Mouse (Mus musculus) Patski (cell line): Measurements from ENCODE around the gene Fbxl20. TPM values are rescaled to one million over a fixed set of nuclear protein-coding genes. Genes with fewer than 3 reads are reported as not detected.

Experiments used
- ATAC-seq: fragments of 100-300 bp; one replicate; pipeline ENCODE4 v1.8.0; 2021
- CTCF ChIA-PET: fragments of 350-600 bp; sonication (Branson Sonifier 250); formaldehyde crosslinking; loops from one replicate; lab custom pipeline; 2022; ENCODE audit warnings: inconsistent platforms; lab: Charles Lee
- POLR2A ChIA-PET: fragments of 350-600 bp; sonication (Branson Sonifier 250); formaldehyde crosslinking; loops from one replicate; lab custom pipeline; 2022; ENCODE audit warnings: antibody characterized with exemption, inconsistent platforms; lab: Charles Lee
- DNase-seq: peaks from one replicate; pipeline ENCODE4 v3.0.0-alpha.2; 2011; ENCODE audit warnings: low read depth, low spot score
- H3K27me3 ChIP-seq: fragments of 371-371 bp; one replicate; pipeline ENCODE4 v1.5.1; 2021
- CTCF ChIP-seq: fragments of 100-300 bp; IDR thresholded peaks from one replicate; pipeline ENCODE4 v1.5.1; 2021
- in situ Hi-C: fragments of 300-500 bp; cut with MboI; formaldehyde crosslinking; loops from 3 replicates; pipeline ENCODE4 v1.11.1; 2018; ENCODE audit warnings: low pct_unique_long_range_greater_than_20kb, mixed read lengths
- polyA plus RNA-seq: library from polyadenylated mRNA; unstranded; gene quantifications from one replicate; pipeline ENCODE4 v1.2.3, GENCODE M21; 2021

The Fbxl20 gene
- polyA plus RNA-seq, 1 experiment from 2014 or later: 21.8 TPM

GRCm38 (mm10) chr11:98034061-98034460, 116.1 kb downstream of the Fbxl20 start:
- in situ Hi-C loops: loop anchor here (5.0 kb wide), 1 partner anchor 43 kb away; no protein-coding TSS in a partner anchor
- no peak for TF ChIP-seq CTCF
- POLR2A ChIA-PET: no interaction called here
- ATAC-seq (no peak), DNase-seq (no peak)
- H3K27me3 ChIP-seq: no peaks in the 10 kb centered on the region
- CTCF ChIA-PET: interaction anchor here (2.4 kb wide), 1 partner anchor 42 kb away, joined by 12 read pairs; no protein-coding TSS in a partner anchor

Other genes starting within 250 kb of the Fbxl20 start
- 0.41 TPM for gene Plxdc1, start 164.0 kb downstream of the Fbxl20 start, polyA plus RNA-seq
- 2.0 TPM for gene Arl5c, start 154.2 kb downstream of the Fbxl20 start, polyA plus RNA-seq
- gene Cacnb1, start 127.4 kb downstream of the Fbxl20 start, polyA plus RNA-seq: 6.0 TPM
- gene Rpl19, start 123.7 kb downstream of the Fbxl20 start, polyA plus RNA-seq: 1,363 TPM
- gene Stac2, start 96.9 kb downstream of the Fbxl20 start, polyA plus RNA-seq: 0.04 TPM
- 23.9 TPM for gene Med1, start 42.9 kb upstream of the Fbxl20 start, polyA plus RNA-seq
- gene Cdk12, start 52.7 kb upstream of the Fbxl20 start, polyA plus RNA-seq: 24.8 TPM
- gene Neurod2, start 179.2 kb upstream of the Fbxl20 start, polyA plus RNA-seq: not detected
- 19.2 TPM for gene Ppp1r1b, start 198.0 kb upstream of the Fbxl20 start, polyA plus RNA-seq
- gene Stard3, start 208.0 kb upstream of the Fbxl20 start, polyA plus RNA-seq: 46.3 TPM
- not detected for gene Tcap, start 233.4 kb upstream of the Fbxl20 start, polyA plus RNA-seq
- gene Pnmt, start 236.0 kb upstream of the Fbxl20 start, polyA plus RNA-seq: not detected